Mouse (Mus musculus) small intestine, adult 2 months (tissue): ENCODE measurements around the gene Pla2g4b. TPM values are rescaled to one million over a fixed set of nuclear protein-coding genes. Genes with fewer than 3 reads are reported as not detected.

ENCODE experiments used
- H3K27ac ChIP-seq: fragments of 200-500 bp; 2 replicates; pipeline ENCODE4 v1.5.1; 2012; ENCODE audit warnings: low read depth, low read length, control low read depth, inconsistent platforms; ENCODE audit not compliant: insufficient read depth
- H3K27me3 ChIP-seq: fragments of 200-500 bp; 2 replicates; pipeline ENCODE4 v1.6.1; 2012; ENCODE audit warnings: mild to moderate bottlenecking, moderate library complexity, low read length, inconsistent platforms; ENCODE audit not compliant: control insufficient read depth, insufficient read depth
- H3K36me3 ChIP-seq: fragments of 200-500 bp; 2 replicates; pipeline ENCODE4 v1.6.1; 2012; ENCODE audit warnings: mild to moderate bottlenecking, low read length, control low read depth, inconsistent platforms; ENCODE audit not compliant: control insufficient read depth, insufficient read depth
- H3K4me1 ChIP-seq: fragments of 200-500 bp; 2 replicates; pipeline ENCODE4 v1.6.1; 2012; ENCODE audit warnings: low read length, inconsistent platforms, mixed read lengths; ENCODE audit not compliant: control insufficient read depth, insufficient read depth, insufficient read length
- H3K4me3 ChIP-seq: fragments of 200-500 bp; 2 replicates; pipeline ENCODE4 v1.5.1; 2012; ENCODE audit warnings: low read depth, mild to moderate bottlenecking, control low read depth, inconsistent platforms, low read length, moderate library complexity
- CTCF ChIP-seq: fragments of 200-500 bp; IDR thresholded peaks from 2 replicates; pipeline ENCODE4 v1.5.1; 2012; ENCODE audit warnings: low read depth, mild to moderate bottlenecking, control low read depth, inconsistent platforms, low read length, moderate library complexity, mixed read lengths; ENCODE audit not compliant: insufficient replicate concordance, insufficient read length; ENCODE audit errors: extremely low read depth
- POLR2A ChIP-seq: fragments of 200-500 bp; IDR thresholded peaks from 2 replicates; pipeline ENCODE4 v1.6.1; 2012; ENCODE audit warnings: low read depth, mild to moderate bottlenecking, control low read depth, inconsistent platforms, low read length, moderate library complexity
- WGBS: fragments of 180-500 bp; shearing (Covaris S2); methylation state at CpG from one replicate; pipeline ENCODE4 v1.1.7; 2018; 5-methylcytosine and 5-hydroxymethylcytosine counted together
- polyA plus RNA-seq: library from polyadenylated mRNA; depleted of rRNA; stranded (reverse); fragments of >200 nt; gene quantifications from 2 replicates; pipeline ENCODE4 v1.2.3, GENCODE M21; 2012; rRNA removed

The Pla2g4b gene
- 0.74 and 3.3 TPM in 2 replicates for polyA plus RNA-seq

DNA sequence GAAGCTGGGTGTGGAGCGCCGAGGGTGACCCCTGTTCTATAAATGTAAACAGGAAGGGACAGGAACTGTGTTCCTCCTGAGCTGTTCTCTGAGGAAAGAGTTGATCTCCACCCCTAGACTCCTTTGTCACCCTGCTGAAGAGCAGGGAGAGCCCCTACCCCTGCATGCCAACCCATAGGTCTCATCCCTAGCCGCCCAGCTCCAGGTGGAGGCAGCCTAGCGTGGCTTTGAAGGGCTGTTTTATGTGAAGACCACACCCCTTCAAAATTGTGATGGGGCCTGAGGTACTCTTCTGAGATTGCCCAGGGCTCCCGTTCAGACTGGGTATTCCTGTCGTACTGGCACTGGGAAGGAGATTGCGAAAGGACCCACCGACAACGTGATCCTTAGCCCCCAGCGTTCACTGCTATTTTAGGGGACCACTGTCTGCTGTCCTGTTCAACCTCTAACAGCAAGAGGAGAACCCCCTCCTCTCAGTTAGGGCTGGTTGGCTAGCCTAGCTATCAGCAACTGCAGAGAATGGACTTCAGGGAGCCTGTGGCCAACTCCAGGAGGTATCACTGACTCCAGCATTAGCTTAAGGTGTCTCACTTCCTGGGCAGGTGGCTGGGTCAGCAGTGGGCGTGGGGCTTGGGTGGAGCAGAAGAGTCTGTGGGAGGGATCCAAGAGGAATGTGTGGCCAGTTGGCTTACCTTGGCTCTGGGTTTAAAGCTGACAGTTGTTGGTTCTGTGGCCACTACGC lies at the start of gene Pla2g4b:
TSS of gene Pla2g4b (plus strand) at position 692 of the 742 bp plus-strand sequence.
- Histone ChIP-seq H3K4me3 (no peak within 1 kb of the TSS), H3K27me3 (no peaks in the 10 kb centered on the region), H3K4me1 (peaks cover 3% of the 10 kb centered on the region; the same call in 1 of the 2 replicates), H3K36me3 (peaks cover 9% of the 10 kb centered on the region), H3K27ac (no peak within 1 kb of the TSS)
- TF ChIP-seq POLR2A (no peak), CTCF (no peak)
- WGBS: 88% methylated on average over 12 of the region's 12 CpGs

DNA sequence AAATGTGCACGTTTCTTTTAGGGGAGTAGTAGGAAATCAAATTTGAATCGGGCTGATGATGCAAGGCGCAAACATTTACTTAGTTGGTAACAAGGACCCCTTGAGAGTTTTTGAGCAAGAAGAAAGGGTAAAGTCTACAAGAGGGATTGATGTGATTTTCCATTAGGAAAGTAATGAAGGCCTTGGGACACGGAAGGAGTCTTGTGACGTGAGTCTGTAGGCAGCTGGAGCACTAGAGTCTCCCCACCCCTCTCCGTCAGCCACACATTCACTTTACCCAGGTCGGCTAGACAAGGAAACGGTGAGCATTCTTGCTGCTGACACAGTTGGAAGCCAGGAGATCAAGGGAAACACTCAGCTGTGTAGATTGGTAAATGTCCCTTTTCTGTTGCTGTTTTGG lies 47.3 kb upstream of the Pla2g4b start:
- H3K27ac ChIP-seq: no peak overlapping the region
- H3K27me3 ChIP-seq: no peaks in the 10 kb centered on the region
- peaks cover 9% of the 10 kb centered on the region for H3K36me3 ChIP-seq
- 67% methylated on average over 8 of the region's 8 CpGs for WGBS
- H3K4me1 ChIP-seq: peaks cover 14% of the 10 kb centered on the region; the same call in 1 of the 2 replicates
- no peak overlapping the region for H3K4me3 ChIP-seq
- TF ChIP-seq POLR2A (no peak), CTCF (no peak)

DNA sequence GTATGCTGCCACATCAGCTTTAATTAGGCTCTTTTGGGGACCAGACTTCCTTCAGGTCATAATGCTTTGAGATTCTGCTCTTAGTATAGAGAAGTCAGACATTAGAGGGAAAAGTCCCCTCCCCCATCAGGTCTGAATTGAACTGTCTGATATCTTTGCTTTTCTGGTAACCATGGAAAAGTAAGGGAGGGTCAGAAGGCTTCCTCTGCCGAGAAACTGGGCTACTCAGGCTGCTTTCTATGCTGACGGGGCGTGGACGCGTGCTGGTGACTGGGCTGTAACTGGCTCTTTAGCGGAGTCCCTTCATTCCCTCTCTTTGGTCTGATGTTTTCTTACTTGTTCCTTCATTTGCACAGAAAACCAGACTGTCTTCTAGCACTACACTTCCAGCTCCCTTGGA lies 46.8 kb upstream of the Pla2g4b start:
- Histone ChIP-seq H3K27me3 (no peaks in the 10 kb centered on the region), H3K27ac (no peak overlapping the region), H3K4me1 (peaks cover 14% of the 10 kb centered on the region; the same call in 1 of the 2 replicates), H3K4me3 (no peak overlapping the region), H3K36me3 (peaks cover 9% of the 10 kb centered on the region)
- 78% methylated on average over 6 of the region's 6 CpGs for WGBS
- no peak for TF ChIP-seq POLR2A
- TF ChIP-seq CTCF: no peak

GRCm38 (mm10) chr2:119987441-119987840 lies 45.8 kb upstream of the Pla2g4b start:
- no peak overlapping the region for H3K27ac ChIP-seq
- TF ChIP-seq POLR2A: no peak
- TF ChIP-seq CTCF: no peak
- 88% methylated on average over 2 of the region's 2 CpGs for WGBS
- H3K4me3 ChIP-seq: no peak overlapping the region
- H3K36me3 ChIP-seq: peaks cover 2% of the 10 kb centered on the region; the same call in 1 of the 2 replicates
- no peaks in the 10 kb centered on the region for H3K27me3 ChIP-seq
- peaks cover 17% of the 10 kb centered on the region; the same call in 1 of the 2 replicates for H3K4me1 ChIP-seq

GRCm38 (mm10) chr2:119988952-119989351 lies 44.3 kb upstream of the Pla2g4b start:
- 50% methylated on average over 4 of the region's 4 CpGs for WGBS
- Histone ChIP-seq H3K27ac (no peak overlapping the region), H3K4me1 (peaks cover 20% of the 10 kb centered on the region), H3K27me3 (no peaks in the 10 kb centered on the region), H3K4me3 (no peak overlapping the region), H3K36me3 (no peaks in the 10 kb centered on the region)
- TF ChIP-seq CTCF: no peak
- TF ChIP-seq POLR2A: no peak

- Histone ChIP-seq H3K4me1 (peaks cover 29% of the 10 kb centered on the region), H3K27me3 (no peaks in the 10 kb centered on the region), H3K36me3 (no peaks in the 10 kb centered on the region), H3K4me3 (no peak overlapping the region), H3K27ac (peak overlapping the region; percentile 60)
- 34% methylated on average over 6 of the region's 6 CpGs for WGBS
- TF ChIP-seq POLR2A (no peak), CTCF (no peak)
These were observed 42.3 kb upstream of the Pla2g4b start for GRCm38 (mm10) chr2:119990881-119991280.

GRCm38 (mm10) chr2:119992349-119992748 lies 40.9 kb upstream of the Pla2g4b start:
- Histone ChIP-seq H3K36me3 (no peaks in the 10 kb centered on the region), H3K27ac (peak overlapping the region; percentile 55), H3K27me3 (no peaks in the 10 kb centered on the region), H3K4me3 (no peak overlapping the region), H3K4me1 (peaks cover 38% of the 10 kb centered on the region)
- TF ChIP-seq CTCF (no peak), POLR2A (no peak)
- WGBS: 56% methylated on average over 2 of the region's 2 CpGs
